Mouse (Mus musculus): ENCODE measurements around the gene Gimap8. TPM values are rescaled to one million over a fixed set of nuclear protein-coding genes. Genes with fewer than 3 reads are reported as not detected.
"Not testable (repeated sequence)": the region's sequence is repeated elsewhere in the genome, so short reads cannot be mapped to it uniquely, and the experiment has no call there.

Gimap8 gene
- polyA plus RNA-seq, 1 experiment from 2014 or later, result 2.3 TPM

DNA sequence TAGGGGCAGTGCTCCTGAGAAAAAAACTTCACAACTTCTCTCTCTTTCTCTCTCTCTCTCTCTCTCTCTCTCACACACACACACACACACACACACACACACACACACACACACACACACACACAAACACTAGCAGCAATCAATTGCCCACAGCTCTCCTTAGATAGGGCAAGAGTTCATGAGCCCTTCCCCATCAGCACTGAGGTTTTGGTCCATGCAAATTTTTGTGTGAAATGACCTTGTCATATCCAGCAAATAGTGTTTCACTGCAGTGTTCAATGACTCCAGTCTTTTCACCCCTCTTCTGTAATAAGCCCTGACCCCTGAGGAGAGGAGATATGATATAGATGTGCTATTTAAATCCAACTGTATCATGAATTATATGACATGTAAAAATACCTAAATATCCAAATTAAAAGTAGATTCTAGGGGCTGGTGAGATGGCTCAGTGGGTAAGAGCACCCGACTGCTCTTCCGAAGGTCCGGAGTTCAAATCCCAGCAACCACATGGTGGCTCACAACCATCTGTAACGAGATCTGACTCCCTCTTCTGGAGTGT, 36.3 kb downstream of the Gimap8 start:
- not testable (repeated sequence) for H3K9me3 ChIP-seq; H3K9ac ChIP-seq; H3K36me3 ChIP-seq; H3K27ac ChIP-seq; H3K4me3 ChIP-seq (replicated peaks); ATAC-seq; H3K4me2 ChIP-seq (replicated peaks); H3K4me1 ChIP-seq (replicated peaks); H3K27me3 ChIP-seq (replicated peaks)
- 97% methylated on average over 4 of the region's 4 CpGs for WGBS

DNA sequence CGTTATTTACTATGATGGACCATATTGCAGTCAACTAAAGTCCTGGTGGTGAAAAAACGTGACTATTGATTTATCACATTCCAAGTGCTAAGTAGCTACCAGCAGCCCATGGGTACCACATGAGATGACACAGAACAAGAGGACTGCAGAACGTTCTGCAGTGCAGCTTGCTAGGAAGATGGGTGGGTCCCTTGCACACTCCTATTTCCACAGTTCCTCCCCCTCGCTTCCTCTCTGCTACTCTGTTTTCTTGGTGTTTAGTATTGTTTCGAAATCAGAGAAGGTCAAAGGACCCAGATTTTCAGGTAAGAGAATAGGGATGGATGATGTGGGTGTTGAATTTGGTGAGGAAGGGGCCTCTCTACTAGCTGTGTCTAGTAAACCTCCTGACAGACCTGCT, 37.3 kb downstream of the Gimap8 start, which contains the start of gene Gimap4:
Gene Gimap4 (plus strand): TSS at position 231 of the 400 bp plus-strand sequence.
- Histone ChIP-seq H3K36me3 (no peaks in the 10 kb centered on the region), H3K27me3 (replicated peaks) (no peaks in the 10 kb centered on the region), H3K27ac (no peak within 1 kb of the TSS), H3K9ac (no peak within 1 kb of the TSS), H3K4me1 (replicated peaks) (no peaks in the 10 kb centered on the region), H3K9me3 (no peaks in the 10 kb centered on the region), H3K4me3 (replicated peaks) (no peak within 1 kb of the TSS), H3K4me2 (replicated peaks) (no peak within 1 kb of the TSS; the same call in 1 of the 2 replicates)
- WGBS, result 59% methylated on average over 5 of the region's 5 CpGs
- no peak for ATAC-seq

DNA sequence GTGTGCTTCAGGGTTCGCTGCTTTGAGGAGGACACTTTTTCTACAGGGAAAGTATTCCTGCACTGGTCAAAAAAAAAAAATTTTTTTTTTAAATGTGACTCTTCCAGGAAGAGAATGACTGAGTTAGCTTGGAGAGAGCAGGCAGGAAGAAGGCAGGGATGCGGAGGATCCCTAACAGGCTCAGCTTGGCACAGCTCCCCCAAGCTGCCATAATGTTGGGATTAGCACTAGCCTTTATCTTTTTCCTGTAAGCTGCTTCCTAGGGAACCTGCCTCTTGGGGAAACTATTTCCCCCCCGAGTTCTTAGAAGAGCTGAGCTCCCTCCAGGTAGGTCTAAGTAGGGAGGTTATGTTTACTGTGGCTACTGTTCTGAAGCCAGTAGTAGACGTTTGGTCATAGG, 37.8 kb downstream of the Gimap8 start:
- no peaks in the 10 kb centered on the region for H3K36me3 ChIP-seq
- no peaks in the 10 kb centered on the region for H3K27me3 ChIP-seq (replicated peaks)
- 62% methylated on average over 4 of the region's 4 CpGs for WGBS
- no peak for ATAC-seq
- no peak overlapping the region; the same call in 1 of the 2 replicates for H3K4me2 ChIP-seq (replicated peaks)
- no peaks in the 10 kb centered on the region for H3K4me1 ChIP-seq (replicated peaks)
- no peak overlapping the region for H3K27ac ChIP-seq
- no peaks in the 10 kb centered on the region for H3K9me3 ChIP-seq
- no peak overlapping the region for H3K9ac ChIP-seq
- no peak overlapping the region for H3K4me3 ChIP-seq (replicated peaks)

DNA sequence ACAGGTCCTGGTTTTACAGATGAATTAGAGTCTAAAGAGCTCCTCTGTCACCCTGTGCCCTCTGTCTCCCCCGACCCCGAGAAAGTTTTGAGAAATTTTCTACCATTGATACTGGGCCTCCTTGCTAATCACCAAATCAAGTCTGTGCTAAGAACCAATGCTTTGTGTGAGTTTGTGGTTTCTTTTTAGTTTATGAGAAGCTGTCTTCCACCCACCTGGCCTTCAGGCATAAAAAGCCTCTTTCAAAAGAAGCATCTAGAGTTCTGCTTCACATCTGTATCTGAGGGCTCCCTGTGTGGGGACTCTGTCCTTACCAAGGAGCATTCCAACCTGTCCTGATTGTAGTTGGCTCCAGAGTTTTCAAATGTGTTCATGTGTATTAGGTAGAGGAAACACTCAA, 38.2 kb downstream of the Gimap8 start:
- no peaks in the 10 kb centered on the region for H3K9me3 ChIP-seq
- H3K36me3 ChIP-seq, result no peaks in the 10 kb centered on the region
- no peaks in the 10 kb centered on the region for H3K4me1 ChIP-seq (replicated peaks)
- WGBS, result 91% methylated on average over 2 of the region's 2 CpGs
- ATAC-seq, result no peak
- H3K27me3 ChIP-seq (replicated peaks), result no peaks in the 10 kb centered on the region
- no peak overlapping the region for H3K4me3 ChIP-seq (replicated peaks)
- H3K9ac ChIP-seq, result no peak overlapping the region
- H3K27ac ChIP-seq, result no peak overlapping the region
- H3K4me2 ChIP-seq (replicated peaks), result no peak overlapping the region

DNA sequence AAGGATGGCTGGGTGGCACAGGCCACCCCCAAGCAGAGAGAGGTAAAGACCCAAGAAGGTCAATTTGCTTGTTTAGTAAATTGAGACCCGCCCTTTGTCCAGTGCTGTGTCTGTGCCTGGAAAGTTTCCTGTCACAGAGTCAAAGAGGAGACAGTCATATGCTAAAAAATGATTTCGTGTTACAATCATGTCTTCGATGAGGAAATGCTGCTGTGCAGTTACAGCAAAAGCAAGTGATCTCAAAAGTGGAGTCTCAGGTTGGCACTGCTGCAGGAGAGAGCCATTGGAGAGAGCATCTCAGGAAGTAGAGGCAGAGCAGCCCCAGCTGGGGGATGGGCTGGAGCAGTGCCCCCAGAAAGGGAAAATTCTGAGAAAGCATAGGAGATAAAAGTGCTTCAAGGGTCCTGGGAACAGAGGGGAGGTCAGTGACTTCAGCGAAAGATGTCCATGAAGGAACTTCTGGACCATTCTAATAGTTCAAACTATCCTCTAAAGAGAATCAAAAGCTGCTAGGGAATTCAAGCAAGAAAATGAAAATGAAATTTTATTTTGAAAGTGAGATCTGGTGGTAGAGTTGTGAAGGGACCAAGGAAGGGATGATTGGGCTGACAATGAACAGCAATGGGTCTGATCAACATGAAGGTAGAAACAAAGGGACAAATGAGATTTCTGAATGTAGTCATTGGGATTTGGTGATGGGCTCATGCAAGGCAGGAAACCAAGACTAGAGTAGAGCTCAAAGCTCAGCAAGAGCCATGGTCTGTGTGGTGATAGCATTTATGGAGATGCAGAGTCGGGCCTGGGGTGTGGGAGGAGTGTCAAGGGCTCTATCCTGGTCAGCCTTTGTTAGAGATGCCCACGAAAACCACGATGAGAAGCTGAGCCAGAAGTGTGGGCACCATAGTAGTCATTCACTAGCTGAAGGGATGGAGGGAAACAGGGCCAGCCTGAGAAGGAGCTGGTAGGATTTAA, 38.9 kb downstream of the Gimap8 start:
- ATAC-seq, result no peak
- H3K36me3 ChIP-seq, result no peaks in the 10 kb centered on the region
- 80% methylated on average over 7 of the region's 7 CpGs for WGBS
- H3K4me2 ChIP-seq (replicated peaks), result no peak overlapping the region
- no peaks in the 10 kb centered on the region for H3K4me1 ChIP-seq (replicated peaks)
- no peak overlapping the region for H3K9ac ChIP-seq
- no peaks in the 10 kb centered on the region for H3K27me3 ChIP-seq (replicated peaks)
- H3K4me3 ChIP-seq (replicated peaks), result no peak overlapping the region
- no peaks in the 10 kb centered on the region for H3K9me3 ChIP-seq
- no peak overlapping the region for H3K27ac ChIP-seq

DNA sequence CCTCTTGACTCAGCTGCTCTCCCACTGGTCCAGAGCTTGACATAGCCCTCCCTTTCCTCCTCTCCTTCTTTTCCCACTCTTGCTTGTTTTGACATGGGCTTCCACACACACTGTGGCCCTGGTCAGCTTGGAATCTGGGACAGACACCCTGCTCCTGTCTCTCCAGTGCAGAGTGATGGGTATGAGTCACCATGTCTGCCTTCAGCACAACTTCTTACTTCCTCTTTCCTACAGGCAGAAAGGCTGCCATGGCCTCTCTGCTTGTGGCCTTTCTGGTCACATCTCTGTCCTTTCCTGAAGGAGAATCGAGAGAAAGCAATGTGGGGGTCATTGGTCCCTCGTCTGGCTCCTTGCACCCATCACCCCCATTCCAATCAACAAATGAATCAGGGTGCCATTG, 40.0 kb downstream of the Gimap8 start:
- WGBS, result 68% methylated on average over 2 of the region's 2 CpGs
- H3K9me3 ChIP-seq, result no peaks in the 10 kb centered on the region

DNA sequence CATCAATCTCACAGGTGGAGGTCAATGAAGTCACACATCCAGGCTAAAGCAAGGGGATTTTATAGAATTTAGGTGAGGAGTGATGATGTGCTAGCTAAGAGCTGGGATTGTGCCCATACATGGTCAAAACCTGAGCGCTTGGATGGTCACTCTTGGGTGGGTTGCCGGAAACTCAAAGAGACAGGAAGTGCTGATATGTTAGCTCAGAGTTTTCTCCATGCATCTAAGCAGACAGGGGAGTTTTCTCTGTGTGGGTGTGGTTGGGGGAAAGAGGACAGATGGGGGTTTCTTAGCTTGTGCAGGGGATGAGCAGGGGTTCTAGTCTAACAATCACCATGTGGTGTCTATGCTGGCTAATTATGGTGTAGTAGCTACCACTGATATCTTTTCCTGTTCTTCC, 42.3 kb downstream of the Gimap8 start:
- Histone ChIP-seq H3K4me3 (replicated peaks) (no peak overlapping the region), H3K27me3 (replicated peaks) (no peaks in the 10 kb centered on the region), H3K9ac (no peak overlapping the region), H3K4me2 (replicated peaks) (no peak overlapping the region), H3K36me3 (no peaks in the 10 kb centered on the region), H3K9me3 (no peaks in the 10 kb centered on the region), H3K27ac (no peak overlapping the region), H3K4me1 (replicated peaks) (no peaks in the 10 kb centered on the region)
- WGBS, result 78% methylated on average over 2 of the region's 2 CpGs
- no peak for ATAC-seq

More for the DNA sequence above, 40.0 kb downstream of the Gimap8 start:
- Histone ChIP-seq H3K27me3 (replicated peaks) (no peaks in the 10 kb centered on the region), H3K27ac (no peak overlapping the region), H3K4me2 (replicated peaks) (no peak overlapping the region), H3K36me3 (no peaks in the 10 kb centered on the region), H3K4me3 (replicated peaks) (no peak overlapping the region), H3K4me1 (replicated peaks) (no peaks in the 10 kb centered on the region), H3K9ac (no peak overlapping the region)
- ATAC-seq, result no peak

DNA sequence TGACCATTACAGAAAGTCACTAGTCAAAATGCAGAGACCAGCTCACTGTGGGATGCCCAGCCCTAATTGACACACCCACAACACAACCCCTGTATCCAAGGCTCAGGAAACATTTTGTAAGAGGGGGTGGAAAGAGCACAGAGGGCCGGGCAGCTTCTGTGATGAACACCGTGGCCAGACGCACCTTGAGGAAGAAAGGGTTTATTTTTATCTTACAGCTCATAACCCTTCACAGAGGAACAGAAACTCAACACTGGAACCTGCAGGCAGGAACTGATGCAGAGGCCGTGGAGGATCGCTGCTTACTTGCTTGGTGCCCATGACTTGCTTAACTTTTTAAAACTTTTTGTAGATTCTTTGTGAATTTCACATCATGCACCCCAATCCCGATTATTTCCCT, 45.9 kb downstream of the Gimap8 start:
- no peaks in the 10 kb centered on the region for H3K27me3 ChIP-seq (replicated peaks)
- 83% methylated on average over 6 of the region's 6 CpGs for WGBS
- no peak overlapping the region for H3K4me2 ChIP-seq (replicated peaks)
- H3K4me1 ChIP-seq (replicated peaks), result no peaks in the 10 kb centered on the region
- no peak for ATAC-seq
- no peaks in the 10 kb centered on the region for H3K9me3 ChIP-seq
- no peak overlapping the region for H3K4me3 ChIP-seq (replicated peaks)
- no peak overlapping the region for H3K9ac ChIP-seq
- H3K27ac ChIP-seq, result no peak overlapping the region
- no peaks in the 10 kb centered on the region for H3K36me3 ChIP-seq

DNA sequence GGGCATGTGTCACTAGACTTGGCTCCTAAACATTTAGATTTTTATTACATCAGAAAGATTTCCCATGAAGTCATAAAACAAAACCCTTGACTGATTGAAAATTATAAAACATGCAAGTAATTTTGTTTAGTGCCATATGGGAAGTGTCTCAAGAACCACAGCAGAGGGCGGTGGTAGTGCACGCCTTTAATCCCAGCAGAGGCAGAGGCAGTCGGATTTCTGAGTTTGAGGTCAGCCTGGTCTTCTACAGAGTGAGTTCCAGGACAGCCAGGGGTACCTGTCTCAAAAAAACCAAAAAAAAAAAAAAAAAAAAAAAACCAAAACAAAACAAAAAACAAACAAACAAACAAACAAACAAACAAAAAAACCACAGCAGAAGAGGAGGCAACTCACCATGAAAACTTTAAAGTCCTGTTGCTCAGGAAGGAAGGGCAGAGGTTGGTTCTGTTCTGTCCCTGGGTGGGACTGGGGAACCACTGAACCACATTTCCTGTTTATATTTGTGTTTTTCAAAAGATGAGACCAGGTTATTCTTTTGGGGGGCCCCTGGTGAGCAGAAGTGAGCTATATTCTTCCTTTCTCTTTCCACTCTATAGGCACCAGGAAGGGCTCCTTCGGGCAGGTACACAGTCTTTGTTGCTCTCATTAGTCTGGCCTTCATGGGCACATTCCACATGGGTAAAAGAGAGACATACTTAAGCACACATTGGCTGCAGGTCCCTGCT, 50.0 kb downstream of the Gimap8 start:
- no peak overlapping the region for H3K9ac ChIP-seq
- H3K27me3 ChIP-seq (replicated peaks), result no peaks in the 10 kb centered on the region
- H3K27ac ChIP-seq, result no peak overlapping the region
- no peaks in the 10 kb centered on the region for H3K36me3 ChIP-seq
- no peaks in the 10 kb centered on the region for H3K9me3 ChIP-seq
- 85% methylated on average over 4 of the region's 4 CpGs for WGBS
- no peak overlapping the region for H3K4me3 ChIP-seq (replicated peaks)
- H3K4me2 ChIP-seq (replicated peaks), result no peak overlapping the region
- no peak for ATAC-seq
- no peaks in the 10 kb centered on the region for H3K4me1 ChIP-seq (replicated peaks)

DNA sequence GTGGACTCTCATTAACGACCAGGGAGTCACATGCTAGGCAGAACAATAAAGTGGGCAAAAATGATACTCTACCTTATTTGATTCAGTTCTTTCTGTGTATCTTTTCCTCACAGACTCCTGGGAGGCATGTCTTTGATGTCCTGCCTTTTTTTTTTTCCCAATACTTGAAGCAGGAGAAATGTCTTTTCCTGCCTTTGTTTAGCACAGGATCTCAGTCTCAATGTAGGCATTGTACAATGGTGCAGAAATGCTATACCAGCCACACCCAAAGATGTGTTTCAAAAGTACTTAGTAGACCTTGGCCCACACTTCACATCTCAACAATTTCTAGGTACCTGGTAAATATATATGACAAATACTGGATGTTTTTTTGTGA, 50.5 kb downstream of the Gimap8 start:
- Histone ChIP-seq H3K9me3 (no peaks in the 10 kb centered on the region), H3K36me3 (no peaks in the 10 kb centered on the region), H3K27ac (no peak overlapping the region), H3K4me3 (replicated peaks) (no peak overlapping the region), H3K4me2 (replicated peaks) (no peak overlapping the region), H3K27me3 (replicated peaks) (no peaks in the 10 kb centered on the region), H3K9ac (no peak overlapping the region), H3K4me1 (replicated peaks) (no peaks in the 10 kb centered on the region)
- WGBS, result 49% methylated on average over 1 of the region's 1 CpGs
- no peak for ATAC-seq

DNA sequence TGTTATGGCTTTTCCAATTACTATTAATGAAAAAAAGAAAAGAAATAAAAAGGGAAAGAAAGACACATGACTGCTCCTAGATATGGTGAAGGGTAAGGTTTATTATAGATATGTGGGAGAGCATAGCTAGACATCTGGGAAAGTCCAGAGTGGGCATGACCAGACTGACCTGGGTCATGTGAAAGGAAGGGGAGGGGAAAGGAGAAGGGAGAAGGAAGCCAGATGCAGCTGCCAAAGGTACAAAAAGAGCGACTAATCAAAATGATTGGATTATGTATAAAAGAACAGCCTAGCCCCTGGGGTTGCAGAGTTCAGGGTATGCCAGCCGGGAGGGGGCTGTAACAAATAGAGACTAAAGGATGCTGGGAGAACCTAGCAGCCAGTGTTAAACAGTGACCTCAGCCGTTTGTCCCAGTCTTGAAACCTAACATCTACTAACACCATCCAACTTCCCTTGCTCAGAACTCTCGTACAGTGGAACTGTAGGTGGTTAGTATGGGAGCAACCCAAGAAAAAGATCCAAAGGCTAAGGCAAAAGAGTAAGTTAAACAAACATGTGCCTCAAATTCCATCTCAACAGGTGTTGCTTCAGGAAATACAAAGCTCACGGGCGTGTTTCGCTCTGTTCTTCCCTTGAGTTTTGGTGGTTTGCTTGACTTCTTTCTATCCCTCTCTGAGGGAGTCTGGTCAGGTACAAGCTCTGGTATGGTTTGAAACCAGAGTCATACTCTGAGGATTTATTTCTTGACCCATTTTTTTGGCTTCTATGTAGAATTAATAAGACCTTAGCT, 51.2 kb downstream of the Gimap8 start:
- Histone ChIP-seq H3K4me3 (replicated peaks) (no peak overlapping the region), H3K36me3 (no peaks in the 10 kb centered on the region), H3K27ac (no peak overlapping the region), H3K4me1 (replicated peaks) (no peaks in the 10 kb centered on the region), H3K9me3 (no peaks in the 10 kb centered on the region), H3K27me3 (replicated peaks) (no peaks in the 10 kb centered on the region), H3K4me2 (replicated peaks) (no peak overlapping the region), H3K9ac (no peak overlapping the region)
- WGBS, result 78% methylated on average over 7 of the region's 7 CpGs
- ATAC-seq, result no peak

DNA sequence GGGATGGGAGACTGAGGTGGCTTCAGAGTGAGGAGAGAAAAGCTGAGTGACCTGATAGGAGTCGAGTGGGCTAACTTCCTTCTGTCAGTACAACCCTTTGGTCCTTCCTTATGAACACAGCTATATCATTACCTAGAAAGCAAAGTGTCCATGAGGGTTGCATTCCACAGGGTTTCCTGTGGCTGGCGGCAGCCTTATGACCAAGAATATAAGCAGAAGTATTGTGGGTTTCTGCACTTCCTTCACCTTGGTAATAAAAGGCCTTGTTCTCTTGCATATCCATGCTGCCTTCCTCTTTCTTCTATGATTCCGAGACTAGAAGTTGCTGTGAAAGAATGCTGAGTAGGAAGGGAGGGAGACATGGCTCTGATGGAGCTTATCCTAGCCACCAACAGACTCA, 51.9 kb downstream of the Gimap8 start:
- H3K9ac ChIP-seq, result no peak overlapping the region
- H3K4me2 ChIP-seq (replicated peaks), result no peak overlapping the region
- no peaks in the 10 kb centered on the region for H3K27me3 ChIP-seq (replicated peaks)
- H3K4me3 ChIP-seq (replicated peaks), result no peak overlapping the region
- 79% methylated on average over 3 of the region's 3 CpGs for WGBS
- H3K36me3 ChIP-seq, result no peaks in the 10 kb centered on the region
- no peaks in the 10 kb centered on the region for H3K9me3 ChIP-seq
- no peak for ATAC-seq
- H3K27ac ChIP-seq, result no peak overlapping the region
- no peaks in the 10 kb centered on the region for H3K4me1 ChIP-seq (replicated peaks)
